Mouse (Mus musculus): ENCODE results near the gene Slc22a21.
A peak's percentile ranks its signal among the peaks of the same experiment; 100 is the strongest.
"Not testable (repeated sequence)": the region's sequence is repeated elsewhere in the genome, so short reads cannot be mapped to it uniquely, and the experiment has no call there.

The Slc22a21 gene

DNA sequence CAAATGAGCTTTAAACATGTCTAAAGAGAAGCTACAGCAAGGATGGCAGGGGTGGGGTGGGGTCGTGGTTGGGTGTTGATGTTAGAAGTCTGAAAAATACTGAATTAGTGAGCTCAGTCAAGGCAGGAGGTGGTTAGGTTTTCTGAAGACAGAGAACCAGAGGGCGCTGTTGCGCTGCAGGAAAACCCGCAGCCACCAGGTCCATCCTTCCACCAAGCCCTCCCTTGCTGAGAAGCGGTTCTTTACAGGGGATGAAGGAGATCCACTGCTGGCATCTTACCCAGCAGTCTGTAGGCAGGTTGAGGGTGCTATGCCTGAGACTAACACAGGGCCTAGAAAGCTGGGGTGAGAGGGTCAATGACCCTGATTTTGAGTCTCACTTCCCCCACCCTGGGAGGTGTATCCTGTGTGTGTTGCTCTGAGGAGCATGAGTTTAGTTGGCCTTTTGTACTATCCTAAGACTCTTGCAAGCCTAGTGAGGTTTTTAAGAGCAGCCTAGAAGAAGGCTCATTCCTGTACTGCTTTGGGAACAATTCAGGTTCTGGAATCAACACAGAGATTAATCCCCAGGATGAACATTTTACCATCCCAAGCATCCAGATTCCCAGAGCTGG is 22.1 kb upstream of the Slc22a21 start:
- DNase-seq: peak; percentile 78

- DNase-seq: no peak
Measured at GRCm38 (mm10) chr11:53997661-53998060, 17.5 kb upstream of the Slc22a21 start.

DNA sequence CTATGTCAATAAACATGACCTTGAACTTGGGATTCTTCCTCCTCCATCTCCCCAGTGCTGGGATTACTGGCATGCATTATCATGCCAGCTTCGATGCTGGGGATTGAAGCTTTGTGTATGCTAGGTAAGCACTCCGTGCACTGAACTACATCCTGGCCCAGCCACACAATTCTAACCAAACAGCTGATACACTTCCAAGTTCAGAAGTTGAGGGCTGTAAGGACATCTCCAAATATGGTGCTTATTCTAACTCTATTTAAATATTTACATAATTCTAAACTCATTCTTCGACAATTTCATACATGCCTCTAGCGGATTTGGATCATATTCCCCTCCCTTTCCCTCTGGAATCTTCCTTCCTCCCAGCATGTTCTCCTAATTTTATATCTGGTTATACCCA is 12.1 kb upstream of the Slc22a21 start:
- DNase-seq: no peak

GRCm38 (mm10) chr11:53989232-53989631 is 9.1 kb upstream of the Slc22a21 start:
- no peak for DNase-seq

DNA sequence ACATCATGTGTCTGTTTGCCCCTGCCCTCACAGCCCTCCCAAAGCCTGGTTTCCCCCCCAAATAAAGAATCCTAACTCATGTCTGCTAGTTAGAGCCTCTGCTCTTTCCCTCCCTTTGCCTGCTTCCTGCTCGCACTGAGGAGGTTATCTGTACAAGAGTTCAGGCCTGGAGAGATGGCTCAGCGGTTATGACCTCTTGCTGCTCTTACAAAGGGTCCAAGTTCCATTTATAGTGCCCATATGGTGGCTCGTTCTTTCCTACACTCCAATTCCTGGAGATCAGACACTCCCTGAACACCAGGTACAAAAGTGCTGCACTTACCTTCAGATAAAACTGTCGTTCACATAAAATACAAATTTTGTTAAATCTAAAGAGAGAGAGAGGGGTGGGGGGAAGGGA is 7.9 kb upstream of the Slc22a21 start:
- no peak for DNase-seq

- DNase-seq: no peak
Measured at GRCm38 (mm10) chr11:53981396-53981795, 1.3 kb upstream of the Slc22a21 start.

DNA sequence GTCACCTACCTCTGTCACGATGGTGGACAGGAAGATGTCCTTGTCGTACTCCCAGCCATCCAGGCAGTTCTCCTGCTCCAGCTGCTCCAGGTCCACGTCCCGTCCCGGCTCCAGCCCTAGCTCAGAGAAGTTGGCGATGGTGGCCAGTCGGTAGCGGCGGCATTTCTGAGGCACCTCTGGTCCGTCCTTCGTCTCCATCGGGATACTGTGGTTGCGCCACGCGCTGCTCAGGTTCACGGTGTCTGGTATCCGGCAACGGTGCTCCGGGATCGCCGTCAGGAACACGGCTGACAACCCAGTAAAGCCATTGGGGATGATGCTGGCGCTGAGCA is 710 bp downstream of the Slc22a21 start:
- DNase-seq: not testable (repeated sequence)

- DNase-seq: no peak
Measured at GRCm38 (mm10) chr11:53977672-53978071, 2.5 kb downstream of the Slc22a21 start.

- no peak for DNase-seq
Measured at GRCm38 (mm10) chr11:53975559-53975958, 4.6 kb downstream of the Slc22a21 start.

- DNase-seq: no peak
Measured at GRCm38 (mm10) chr11:53958984-53959383, 21.1 kb downstream of the Slc22a21 start.

DNA sequence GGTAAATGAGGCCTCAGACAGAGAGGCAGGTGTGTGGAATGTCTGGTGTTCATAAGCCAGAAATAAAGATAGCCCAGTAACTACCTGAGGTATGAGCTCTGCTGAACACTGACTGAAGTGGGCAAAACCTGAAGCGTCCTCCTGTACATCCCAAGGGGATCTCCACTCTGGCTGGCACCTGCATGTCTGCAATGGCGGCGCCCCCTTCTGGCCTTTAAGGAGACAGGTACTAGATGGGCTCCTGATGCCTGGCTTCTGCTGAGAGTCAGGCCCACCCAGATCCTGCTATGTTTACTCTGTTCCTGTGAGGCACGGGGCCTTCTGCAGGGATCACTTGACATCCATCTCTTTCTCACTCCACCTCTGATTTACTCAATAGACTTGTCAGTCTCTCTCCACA is 22.0 kb downstream of the Slc22a21 start:
- not testable (repeated sequence) for DNase-seq

GRCm38 (mm10) chr11:53956636-53957035 is 23.5 kb downstream of the Slc22a21 start:
- DNase-seq: no peak

GRCm38 (mm10) chr11:53954653-53955052 is 25.5 kb downstream of the Slc22a21 start:
- DNase-seq: no peak

GRCm38 (mm10) chr11:53950133-53950532 is 30.0 kb downstream of the Slc22a21 start:
- DNase-seq: not testable (repeated sequence)

DNA sequence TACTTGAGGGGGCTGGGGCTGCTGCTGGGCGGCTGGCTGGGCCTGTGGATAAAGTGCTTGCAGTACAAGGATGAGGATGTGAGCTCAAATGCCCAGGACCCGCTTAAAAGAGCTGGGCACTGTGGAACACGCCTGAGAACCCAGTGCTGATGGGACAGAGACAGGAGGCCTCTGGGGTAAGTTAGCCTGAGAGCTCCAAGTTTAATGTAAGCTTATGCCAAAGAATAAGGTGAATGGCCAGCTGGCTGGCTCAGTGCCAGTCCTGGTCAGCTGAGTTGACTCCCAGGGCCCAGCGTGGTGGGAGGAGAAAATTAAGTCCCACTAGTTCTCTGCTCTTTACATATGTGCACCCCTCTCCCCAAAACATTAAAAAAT is 48.2 kb downstream of the Slc22a21 start:
- DNase-seq: not testable (repeated sequence)

GRCm38 (mm10) chr11:53931091-53931943 is 48.8 kb downstream of the Slc22a21 start:
- DNase-seq: peak; percentile 59

DNA sequence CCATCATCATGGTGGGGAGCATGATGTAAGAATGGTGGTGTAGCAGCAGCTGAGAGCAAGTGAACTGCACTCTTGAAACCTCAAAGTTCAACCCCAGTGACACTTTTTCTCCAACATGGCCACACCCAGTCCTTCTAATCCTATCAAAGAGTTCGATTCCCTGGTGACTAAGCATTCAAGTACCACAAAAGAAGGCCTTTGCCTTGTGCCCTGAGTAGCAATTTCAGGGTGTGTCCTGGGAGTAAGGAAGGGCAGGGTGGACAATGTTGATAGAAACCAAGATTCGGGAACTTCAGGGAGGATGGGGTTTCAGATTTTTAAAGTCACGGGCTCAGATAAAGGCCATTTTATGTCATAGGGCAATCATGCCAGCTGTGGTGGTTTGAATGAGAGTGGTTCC is 50.4 kb downstream of the Slc22a21 start:
- DNase-seq: no peak

DNA sequence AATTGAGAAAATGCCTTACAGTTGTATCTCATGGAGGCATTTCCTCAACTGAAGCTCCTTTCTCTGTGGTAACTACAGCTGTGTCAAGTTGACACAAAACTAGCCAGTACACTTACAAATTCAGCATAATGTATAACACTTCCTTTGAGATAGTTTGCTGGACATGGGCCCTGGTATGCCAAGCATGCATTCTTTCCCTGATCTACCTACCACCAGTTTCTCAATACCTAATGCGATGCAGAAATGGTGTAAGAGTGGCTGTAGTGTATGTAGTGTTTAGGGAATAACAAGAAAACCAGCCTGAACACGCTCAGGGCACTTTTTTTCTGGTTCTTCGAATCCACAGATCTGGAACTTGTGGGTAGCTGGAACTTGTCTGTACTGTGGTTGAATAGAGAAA is 51.5 kb downstream of the Slc22a21 start:
- DNase-seq: no peak

DNA sequence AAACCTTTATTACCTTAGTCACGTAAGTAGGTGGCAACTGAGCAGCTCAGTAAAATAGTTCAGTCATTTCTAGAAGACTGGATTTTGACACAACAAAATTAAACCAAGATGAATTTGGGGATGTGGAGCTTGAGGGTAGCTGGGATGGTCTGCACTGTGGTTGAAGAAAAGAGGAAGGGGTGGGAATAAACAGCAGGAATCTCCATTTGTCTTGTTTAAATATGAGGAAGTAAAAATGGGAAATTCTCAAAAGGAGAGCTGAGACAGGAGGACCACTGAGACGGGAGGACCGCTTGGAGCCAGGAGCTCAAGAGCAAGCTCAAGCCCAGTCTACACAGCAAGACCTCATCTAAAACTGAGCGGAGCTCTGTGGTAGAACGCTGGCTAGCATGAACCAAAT is 53.8 kb downstream of the Slc22a21 start:
- no peak for DNase-seq

DNA sequence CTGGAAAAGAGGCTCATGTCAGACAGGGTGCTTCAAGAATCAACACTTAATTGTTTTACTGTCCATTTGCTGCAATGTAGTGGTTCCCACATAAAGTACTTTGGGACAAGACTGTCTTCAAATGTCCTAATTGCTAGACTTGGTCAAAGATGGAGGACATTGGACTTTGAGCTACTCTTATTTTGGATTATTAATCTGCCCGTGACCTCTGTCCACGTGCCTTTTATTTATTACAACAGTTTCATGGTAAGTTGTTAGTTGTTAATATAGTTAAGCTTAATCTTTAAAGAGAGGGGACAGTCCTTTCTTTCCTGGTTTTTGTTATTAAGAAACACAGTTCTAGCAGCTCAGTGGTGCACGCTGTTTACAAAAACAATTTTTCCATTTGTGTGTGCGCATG is 61.3 kb downstream of the Slc22a21 start:
- no peak for DNase-seq

GRCm38 (mm10) chr11:53911011-53911410 is 69.1 kb downstream of the Slc22a21 start:
- no peak for DNase-seq

DNA sequence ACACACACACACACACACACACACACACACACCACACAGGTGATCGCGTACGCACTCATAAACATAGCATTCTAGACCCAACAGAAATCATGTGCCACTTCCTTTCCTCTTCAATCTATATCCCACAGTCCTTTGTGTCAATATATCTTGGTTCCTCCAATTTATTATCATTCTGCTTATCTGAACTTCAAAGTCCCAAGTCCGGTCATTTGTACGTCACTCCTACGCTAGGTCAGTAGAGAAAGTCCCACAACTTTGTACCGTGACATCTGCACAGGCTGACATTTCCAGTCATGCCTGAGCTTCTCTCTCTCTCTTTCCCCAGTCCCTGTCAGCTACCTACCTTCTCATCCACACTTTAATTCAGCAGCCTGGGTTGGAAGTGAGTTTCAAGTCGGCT is 71.4 kb downstream of the Slc22a21 start:
- DNase-seq: no peak

DNA sequence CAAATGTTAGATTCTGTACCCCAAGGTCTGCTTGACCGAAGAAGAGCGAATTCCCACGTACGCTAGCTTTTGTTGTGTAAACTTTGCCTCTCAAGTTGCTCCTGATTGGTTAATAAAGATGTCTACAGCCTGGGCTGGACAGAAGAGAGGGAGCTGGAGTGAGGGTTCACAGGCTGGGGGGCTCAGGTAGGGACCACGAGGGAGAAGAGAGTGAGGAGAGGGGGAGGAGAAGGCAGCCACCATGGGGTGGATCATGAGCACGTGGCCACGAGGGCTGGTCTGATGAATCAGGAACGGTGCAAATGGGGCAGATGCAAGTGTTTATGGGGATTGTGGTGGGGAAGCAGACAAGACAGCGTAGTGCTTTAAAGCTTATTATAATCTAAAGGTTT is 75.6 kb downstream of the Slc22a21 start:
- no peak for DNase-seq

- DNase-seq: no peak
Measured at GRCm38 (mm10) chr11:53903781-53904533, 76.2 kb downstream of the Slc22a21 start.
